Mouse (Mus musculus): ENCODE measurements around the gene Cdc20b. TPM values are rescaled to one million over a fixed set of nuclear protein-coding genes. Genes with fewer than 3 reads are reported as not detected.
A peak's percentile ranks its signal among the peaks of the same experiment; 100 is the strongest.

The Cdc20b gene
- polyA plus RNA-seq (2014; fragmentation: Nextera tagmentation; extraction: Ambion mirVana): 0.12 TPM in 1 of 2 replicates, not detected in the other

GRCm38 (mm10) chr13:113034950-113035421 is at the start of gene Cdc20b:
Cdc20b (plus strand) TSS chr13:113035111.
- Histone ChIP-seq H3K36me3 (ENCODE audit: control insufficient read depth, insufficient read depth, low read length) (no peaks in the 10 kb centered on the region), H3K4me1 (ENCODE audit: control insufficient read depth, insufficient read depth, low read length) (peaks cover 6% of the 10 kb centered on the region; the same call in 1 of the 2 replicates), H3K27ac (ENCODE audit: low read depth, low read length) (no peak within 1 kb of the TSS), H3K4me2 (ENCODE audit: low read depth, low read length) (peak within 1 kb of the TSS; percentile 98), H3K27me3 (ENCODE audit: control insufficient read depth, insufficient read depth, low read length) (peaks cover 16% of the 10 kb centered on the region), H3K9ac (replicated peaks; ENCODE audit: low read depth, low read length) (peak within 1 kb of the TSS; percentile 29; the same call in 1 of the 2 replicates), H3K4me3 (ENCODE audit: low read depth, low read length) (peak within 1 kb of the TSS; percentile 50), H3K9me3 (ENCODE audit: control insufficient read depth, low read length) (no peaks in the 10 kb centered on the region)
- under 1% methylated on average over 42 of the region's 46 CpGs for WGBS
- ATAC-seq (ENCODE audit: low read depth): no peak

DNA sequence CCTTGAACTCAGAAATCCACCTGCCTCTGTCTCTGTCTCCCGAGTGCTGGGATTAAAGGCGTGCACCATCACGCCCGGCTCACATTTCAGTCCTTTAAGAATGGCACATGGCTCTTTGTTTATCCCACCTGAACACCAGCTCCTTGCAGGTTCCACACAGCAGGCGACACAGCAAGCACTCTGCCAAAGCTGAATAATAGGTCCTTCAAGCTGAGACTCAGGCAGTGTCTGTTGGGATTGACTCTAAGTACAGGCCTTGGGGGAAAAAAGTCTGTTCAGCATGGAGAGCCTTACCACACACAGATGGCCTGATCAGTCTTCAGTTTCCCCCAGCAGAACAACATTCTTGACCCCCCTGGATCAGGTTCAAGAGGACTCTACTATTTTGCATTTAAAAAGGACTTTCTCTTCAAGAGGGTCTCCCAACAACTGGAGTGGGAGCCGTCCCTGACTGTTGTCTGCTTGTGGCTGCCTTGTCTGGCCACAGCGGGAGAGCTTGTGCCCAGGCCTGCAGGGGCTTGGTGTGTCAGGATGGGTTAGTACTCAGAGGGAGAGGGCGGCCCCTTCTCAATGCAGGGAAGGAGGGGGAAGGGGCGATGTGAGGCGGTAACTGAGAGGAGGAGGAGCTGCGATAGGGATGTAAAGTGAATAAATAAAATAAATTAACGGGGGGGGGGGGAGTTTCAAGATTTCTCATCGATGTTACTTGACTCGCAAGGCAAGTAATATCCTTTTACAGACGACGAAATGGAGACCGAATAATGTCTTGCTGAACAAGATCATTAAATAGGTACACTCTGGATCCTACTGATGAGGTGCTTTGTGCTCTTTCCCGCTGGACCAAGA is 49.1 kb upstream of the Cdc20b start:
- H3K36me3 ChIP-seq (ENCODE audit: control insufficient read depth, insufficient read depth, low read length): no peaks in the 10 kb centered on the region
- peaks cover 36% of the 10 kb centered on the region for H3K27me3 ChIP-seq (ENCODE audit: control insufficient read depth, insufficient read depth, low read length)
- ATAC-seq (ENCODE audit: low read depth): no peak
- H3K4me1 ChIP-seq (ENCODE audit: control insufficient read depth, insufficient read depth, low read length): peaks cover 13% of the 10 kb centered on the region
- no peaks in the 10 kb centered on the region for H3K9me3 ChIP-seq (ENCODE audit: control insufficient read depth, low read length)
- no peak overlapping the region for H3K27ac ChIP-seq (ENCODE audit: low read depth, low read length)
- H3K4me3 ChIP-seq (ENCODE audit: low read depth, low read length): no peak overlapping the region
- H3K4me2 ChIP-seq (ENCODE audit: low read depth, low read length): no peak overlapping the region
- WGBS: 2% methylated on average over 18 of the region's 18 CpGs
- no peak overlapping the region for H3K9ac ChIP-seq (replicated peaks; ENCODE audit: low read depth, low read length)

DNA sequence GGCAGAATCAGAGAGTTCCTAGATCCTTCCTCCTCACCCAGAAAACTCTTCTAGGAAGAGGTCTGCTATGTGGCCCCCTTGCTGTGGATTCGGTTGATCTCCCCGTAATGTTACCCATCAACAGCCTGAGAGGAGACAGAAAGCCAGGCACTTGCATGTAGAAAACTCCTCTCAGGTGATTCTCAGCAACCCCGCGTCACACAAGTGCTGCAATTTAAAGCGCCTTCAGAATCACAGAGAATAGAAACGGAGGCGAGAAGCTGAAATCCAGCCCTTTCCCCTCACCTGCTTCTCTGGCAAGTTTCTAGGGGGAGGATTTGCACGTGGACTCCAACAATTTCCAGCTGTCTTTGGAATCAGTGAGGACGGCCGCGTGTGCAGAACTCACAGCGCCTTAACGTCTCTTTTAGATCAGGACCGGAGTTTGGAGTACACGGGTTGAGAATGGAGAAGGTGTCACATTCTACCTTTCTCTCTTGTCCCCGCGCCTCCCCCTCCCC is 48.4 kb upstream of the Cdc20b start:
- Histone ChIP-seq H3K4me3 (ENCODE audit: low read depth, low read length) (no peak overlapping the region), H3K27ac (ENCODE audit: low read depth, low read length) (no peak overlapping the region), H3K4me2 (ENCODE audit: low read depth, low read length) (peak overlapping the region; percentile 96; the same call in 1 of the 2 replicates), H3K27me3 (ENCODE audit: control insufficient read depth, insufficient read depth, low read length) (peaks cover 42% of the 10 kb centered on the region), H3K4me1 (ENCODE audit: control insufficient read depth, insufficient read depth, low read length) (peaks cover 13% of the 10 kb centered on the region), H3K9ac (replicated peaks; ENCODE audit: low read depth, low read length) (no peak overlapping the region), H3K9me3 (ENCODE audit: control insufficient read depth, low read length) (no peaks in the 10 kb centered on the region), H3K36me3 (ENCODE audit: control insufficient read depth, insufficient read depth, low read length) (no peaks in the 10 kb centered on the region)
- under 1% methylated on average over 17 of the region's 17 CpGs for WGBS
- no peak for ATAC-seq (ENCODE audit: low read depth)

GRCm38 (mm10) chr13:112987532-112987943 is 47.4 kb upstream of the Cdc20b start, which contains the start of gene Ccno:
Ccno (plus strand) TSS chr13:112987802.
- Histone ChIP-seq H3K27me3 (ENCODE audit: control insufficient read depth, insufficient read depth, low read length) (peaks cover 44% of the 10 kb centered on the region), H3K4me2 (ENCODE audit: low read depth, low read length) (peak within 1 kb of the TSS; percentile 96), H3K4me3 (ENCODE audit: low read depth, low read length) (peak within 1 kb of the TSS; percentile 50), H3K9me3 (ENCODE audit: control insufficient read depth, low read length) (no peaks in the 10 kb centered on the region), H3K36me3 (ENCODE audit: control insufficient read depth, insufficient read depth, low read length) (no peaks in the 10 kb centered on the region), H3K4me1 (ENCODE audit: control insufficient read depth, insufficient read depth, low read length) (peaks cover 13% of the 10 kb centered on the region), H3K27ac (ENCODE audit: low read depth, low read length) (no peak within 1 kb of the TSS), H3K9ac (replicated peaks; ENCODE audit: low read depth, low read length) (0 out of 2 replicates have a peak within 1 kb of the TSS, but pooled peaks have one; percentile 25)
- WGBS: under 1% methylated on average over 38 of the region's 47 CpGs
- ATAC-seq (ENCODE audit: low read depth): peak; percentile 95

GRCm38 (mm10) chr13:112987991-112988390 is 46.9 kb upstream of the Cdc20b start:
- 0 out of 2 replicates have a peak overlapping the region, but pooled peaks have one; percentile 25 for H3K9ac ChIP-seq (replicated peaks; ENCODE audit: low read depth, low read length)
- WGBS: under 1% methylated on average over 39 of the region's 39 CpGs
- H3K27me3 ChIP-seq (ENCODE audit: control insufficient read depth, insufficient read depth, low read length): peaks cover 46% of the 10 kb centered on the region
- H3K4me1 ChIP-seq (ENCODE audit: control insufficient read depth, insufficient read depth, low read length): peaks cover 13% of the 10 kb centered on the region
- H3K4me3 ChIP-seq (ENCODE audit: low read depth, low read length): peak overlapping the region; percentile 50
- no peaks in the 10 kb centered on the region for H3K9me3 ChIP-seq (ENCODE audit: control insufficient read depth, low read length)
- H3K36me3 ChIP-seq (ENCODE audit: control insufficient read depth, insufficient read depth, low read length): no peaks in the 10 kb centered on the region
- peak; percentile 42 for ATAC-seq (ENCODE audit: low read depth)
- H3K4me2 ChIP-seq (ENCODE audit: low read depth, low read length): peak overlapping the region; percentile 96
- H3K27ac ChIP-seq (ENCODE audit: low read depth, low read length): no peak overlapping the region

DNA sequence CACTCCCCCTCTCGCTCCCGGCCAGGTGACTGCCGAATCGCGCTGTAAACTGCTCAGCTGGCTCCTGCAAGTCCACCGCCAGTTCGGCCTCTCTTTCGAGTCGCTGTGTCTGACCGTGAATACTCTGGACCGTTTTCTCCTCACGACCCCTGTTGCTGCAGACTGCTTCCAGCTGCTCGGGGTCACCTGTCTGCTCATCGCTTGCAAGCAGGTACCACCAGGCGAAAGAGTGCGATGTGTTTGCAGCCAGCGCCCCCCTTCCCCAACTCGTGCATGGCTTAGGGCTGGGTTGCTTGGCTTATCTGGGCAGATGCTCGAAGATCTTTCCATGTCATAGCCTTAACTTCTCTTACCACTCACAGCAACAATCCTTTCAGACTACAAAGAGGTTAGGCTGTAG is 46.0 kb upstream of the Cdc20b start:
- H3K27ac ChIP-seq (ENCODE audit: low read depth, low read length): no peak overlapping the region
- H3K9me3 ChIP-seq (ENCODE audit: control insufficient read depth, low read length): no peaks in the 10 kb centered on the region
- H3K4me1 ChIP-seq (ENCODE audit: control insufficient read depth, insufficient read depth, low read length): peaks cover 19% of the 10 kb centered on the region
- H3K36me3 ChIP-seq (ENCODE audit: control insufficient read depth, insufficient read depth, low read length): no peaks in the 10 kb centered on the region
- peaks cover 55% of the 10 kb centered on the region for H3K27me3 ChIP-seq (ENCODE audit: control insufficient read depth, insufficient read depth, low read length)
- under 1% methylated on average over 19 of the region's 19 CpGs for WGBS
- H3K4me2 ChIP-seq (ENCODE audit: low read depth, low read length): peak overlapping the region; percentile 96
- no peak for ATAC-seq (ENCODE audit: low read depth)
- peak overlapping the region; percentile 50; the same call in 1 of the 2 replicates for H3K4me3 ChIP-seq (ENCODE audit: low read depth, low read length)
- no peak overlapping the region for H3K9ac ChIP-seq (replicated peaks; ENCODE audit: low read depth, low read length)

DNA sequence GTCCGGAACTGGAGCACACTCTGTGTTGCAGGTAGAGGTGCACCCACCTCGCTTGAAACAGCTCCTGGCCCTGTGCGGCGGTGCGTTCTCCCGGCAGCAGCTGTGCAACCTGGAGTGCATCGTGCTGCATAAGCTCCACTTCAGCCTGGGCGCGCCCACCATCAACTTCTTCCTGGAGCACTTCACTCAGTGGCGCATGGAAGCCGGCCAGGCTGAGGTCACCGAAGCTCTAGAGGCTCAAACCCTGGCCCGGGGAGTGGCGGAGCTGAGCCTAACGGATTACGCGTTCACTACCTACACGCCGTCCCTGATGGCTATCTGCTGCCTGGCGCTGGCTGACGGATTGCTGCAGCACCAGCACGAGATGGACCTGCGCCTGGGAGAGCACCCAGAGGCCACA is 45.4 kb upstream of the Cdc20b start:
- Histone ChIP-seq H3K9me3 (ENCODE audit: control insufficient read depth, low read length) (no peaks in the 10 kb centered on the region), H3K27ac (ENCODE audit: low read depth, low read length) (no peak overlapping the region), H3K4me1 (ENCODE audit: control insufficient read depth, insufficient read depth, low read length) (peaks cover 22% of the 10 kb centered on the region), H3K4me2 (ENCODE audit: low read depth, low read length) (no peak overlapping the region), H3K9ac (replicated peaks; ENCODE audit: low read depth, low read length) (no peak overlapping the region), H3K27me3 (ENCODE audit: control insufficient read depth, insufficient read depth, low read length) (peaks cover 58% of the 10 kb centered on the region), H3K36me3 (ENCODE audit: control insufficient read depth, insufficient read depth, low read length) (no peaks in the 10 kb centered on the region), H3K4me3 (ENCODE audit: low read depth, low read length) (no peak overlapping the region)
- ATAC-seq (ENCODE audit: low read depth): no peak
- WGBS: 1% methylated on average over 23 of the region's 23 CpGs

DNA sequence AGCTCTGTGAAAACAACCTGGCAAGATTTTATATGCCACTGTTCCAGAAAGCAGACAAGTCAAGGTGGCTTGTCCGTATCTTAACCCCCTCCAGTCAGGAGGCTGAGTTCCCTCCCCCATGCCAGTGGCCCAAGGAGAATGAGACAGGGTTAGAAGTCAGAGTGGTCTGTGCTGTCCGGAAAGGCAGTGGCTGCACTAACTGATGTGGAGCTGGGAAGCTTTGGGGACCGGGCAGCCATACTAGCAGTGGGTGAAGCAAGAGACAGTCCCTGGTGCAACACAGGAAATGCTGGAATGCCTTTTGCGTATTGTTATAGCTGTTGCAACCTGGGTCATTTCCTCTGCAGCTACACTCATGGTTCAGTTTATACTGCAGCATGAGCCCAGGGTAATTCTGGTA is 44.6 kb upstream of the Cdc20b start:
- peaks cover 22% of the 10 kb centered on the region for H3K4me1 ChIP-seq (ENCODE audit: control insufficient read depth, insufficient read depth, low read length)
- WGBS: 10% methylated on average over 4 of the region's 4 CpGs
- H3K27ac ChIP-seq (ENCODE audit: low read depth, low read length): no peak overlapping the region
- H3K9me3 ChIP-seq (ENCODE audit: control insufficient read depth, low read length): no peaks in the 10 kb centered on the region
- ATAC-seq (ENCODE audit: low read depth): no peak
- H3K4me3 ChIP-seq (ENCODE audit: low read depth, low read length): no peak overlapping the region
- H3K36me3 ChIP-seq (ENCODE audit: control insufficient read depth, insufficient read depth, low read length): no peaks in the 10 kb centered on the region
- H3K27me3 ChIP-seq (ENCODE audit: control insufficient read depth, insufficient read depth, low read length): peaks cover 66% of the 10 kb centered on the region
- no peak overlapping the region for H3K9ac ChIP-seq (replicated peaks; ENCODE audit: low read depth, low read length)
- H3K4me2 ChIP-seq (ENCODE audit: low read depth, low read length): no peak overlapping the region
